Comparison of ENCODE assay signal across 8 mouse cellular contexts in genomic region chr2:132880844-132881645, GRCm38 (mm10). TPM values are rescaled to one million over a fixed set of nuclear protein-coding genes. Genes with fewer than 3 reads are reported as not detected.
A peak's percentile ranks its signal among the peaks of the same experiment; 100 is the strongest.
DNase-seq lines count a peak whose midpoint lies in the region; ATAC-seq lines count a peak whose summit lies in the region.

Gene Lrrn4 (minus strand): TSS chr2:132880891.

- no peaks in the 10 kb centered on the region for H3K9me3 ChIP-seq in kidney, embryonic 16.5 days (ENCODE audit: low read length)
- H3K9me3 ChIP-seq in intestine, embryonic 15.5 days: no peaks in the 10 kb centered on the region
- H3K9me3 ChIP-seq in neural tube, embryonic 11.5 days (ENCODE audit: control insufficient read depth, low read length): no peaks in the 10 kb centered on the region

- H3K4me3 ChIP-seq in kidney, embryonic 16.5 days (ENCODE audit: low read length): peak within 1 kb of the TSS; percentile 54
- H3K4me3 ChIP-seq in intestine, embryonic 15.5 days (replicated peaks): peak within 1 kb of the TSS; percentile 53
- peak within 1 kb of the TSS; percentile 49 for H3K4me3 ChIP-seq in neural tube, embryonic 11.5 days (ENCODE audit: low read depth, low read length)

- no peak within 1 kb of the TSS for H3K27ac ChIP-seq in kidney, embryonic 16.5 days (ENCODE audit: low read length)
- H3K27ac ChIP-seq in intestine, embryonic 15.5 days: no peak within 1 kb of the TSS
- H3K27ac ChIP-seq in neural tube, embryonic 11.5 days (ENCODE audit: low read depth, low read length): no peak within 1 kb of the TSS

- no peaks in the 10 kb centered on the region for H3K36me3 ChIP-seq in kidney, embryonic 16.5 days (ENCODE audit: insufficient read depth, low read length)
- H3K36me3 ChIP-seq in intestine, embryonic 15.5 days: no peaks in the 10 kb centered on the region
- no peaks in the 10 kb centered on the region for H3K36me3 ChIP-seq in neural tube, embryonic 11.5 days (ENCODE audit: control insufficient read depth, insufficient read depth, low read length)

- peak; percentile 55 for ATAC-seq in kidney, embryonic 16.5 days (ENCODE audit: low FRiP score, low TSS enrichment)
- no peak for ATAC-seq in intestine, embryonic 15.5 days
- ATAC-seq in neural tube, embryonic 11.5 days (ENCODE audit: insufficient read depth, low FRiP score, low TSS enrichment): 0 out of 2 replicates have a peak, but pooled peaks have one; percentile 25
- ATAC-seq in inflammation-experienced regulatory T-cells, adult 6 months: no peak

- H3K9ac ChIP-seq in kidney, embryonic 16.5 days (replicated peaks; ENCODE audit: low read length): peak within 1 kb of the TSS; percentile 57; the same call in 1 of the 2 replicates
- H3K9ac ChIP-seq in intestine, embryonic 15.5 days: peak within 1 kb of the TSS; percentile 44; the same call in 1 of the 2 replicates
- no peak within 1 kb of the TSS for H3K9ac ChIP-seq in neural tube, embryonic 11.5 days (ENCODE audit: low read length)

- DNase-seq in kidney, adult 18-20 months: no peak
- peak; percentile 48 for DNase-seq in embryo, embryonic 10.5 days (ENCODE audit: low spot score)
- DNase-seq in neural tube, embryonic 11.5 days (ENCODE audit: low spot score): no peak
- no peak for DNase-seq in gastrocnemius, postnatal 10 days
- no peak for DNase-seq in layer of hippocampus, postnatal 14 days (ENCODE audit: low spot score in 2 of 2)

- H3K27me3 ChIP-seq in kidney, embryonic 16.5 days (ENCODE audit: insufficient read depth, low read length): peaks cover 30% of the 10 kb centered on the region
- H3K27me3 ChIP-seq in intestine, embryonic 15.5 days (replicated peaks): peaks cover 27% of the 10 kb centered on the region
- peaks cover 19% of the 10 kb centered on the region for H3K27me3 ChIP-seq in neural tube, embryonic 11.5 days (ENCODE audit: control insufficient read depth, insufficient read depth, low read length)

- H3K4me1 ChIP-seq in kidney, embryonic 16.5 days (ENCODE audit: insufficient read depth, low read length): peaks cover 16% of the 10 kb centered on the region
- peaks cover 12% of the 10 kb centered on the region for H3K4me1 ChIP-seq in intestine, embryonic 15.5 days (replicated peaks)
- H3K4me1 ChIP-seq in neural tube, embryonic 11.5 days (ENCODE audit: control insufficient read depth, insufficient read depth, low read length): peaks cover 7% of the 10 kb centered on the region

- WGBS in kidney, embryonic 16.5 days: 13% methylated on average over 12 of the region's 12 CpGs
- 23% methylated on average over 12 of the region's 12 CpGs for WGBS in intestine, embryonic 15.5 days
- 4% methylated on average over 12 of the region's 12 CpGs for WGBS in neural tube, embryonic 11.5 days

- H3K4me2 ChIP-seq in kidney, embryonic 16.5 days (replicated peaks; ENCODE audit: low read depth, low read length): peak within 1 kb of the TSS; percentile 95
- H3K4me2 ChIP-seq in intestine, embryonic 15.5 days (replicated peaks): peak within 1 kb of the TSS; percentile 100
- peak within 1 kb of the TSS; percentile 94 for H3K4me2 ChIP-seq in neural tube, embryonic 11.5 days (ENCODE audit: low read depth)

RNA-seq across cellular contexts. Expression of gene Lrrn4, which starts in this region (rescaled TPM):
- 1.0 and 1.7 TPM in 2 replicates for polyA plus RNA-seq in kidney, embryonic 16.5 days (2015; fragmentation: Nextera tagmentation; extraction: Ambion mirVana)
- 9.8 and 10.9 TPM in 2 replicates for polyA plus RNA-seq in intestine, embryonic 15.5 days (2015; fragmentation: Nextera tagmentation; extraction: Ambion mirVana)
- polyA plus RNA-seq in neural tube, embryonic 11.5 days (2014; fragmentation: Nextera tagmentation; extraction: Ambion mirVana): 0.21 and 0.24 TPM in 2 replicates
- total RNA-seq in gastrocnemius, postnatal 10 days (2021): under 1 TPM; 0.07 to 0.09 TPM
- under 1 TPM; 0.44 to 0.62 (median 0.50) TPM for polyA plus RNA-seq in inflammation-experienced regulatory T-cells, adult 6 months (2017; shearing (Covaris generic))
- under 1 TPM; 0.69 to 0.76 TPM for total RNA-seq in layer of hippocampus, postnatal 14 days (2021)

Comparison
In these comparisons a context has a peak if more than half of its experiments do, and no peak if none do; other contexts are left out.
1. Peak in ATAC-seq, H3K4me3 ChIP-seq and H3K4me2 ChIP-seq in neural tube, embryonic 11.5 days; RNA of the gene not detected or under 1 TPM.